Mouse (Mus musculus) intestine, embryonic 15.5 days (tissue): ENCODE data around the gene Il22ra1. TPM values are rescaled to one million over a fixed set of nuclear protein-coding genes. Genes with fewer than 3 reads are reported as not detected.
A peak's percentile ranks its signal among the peaks of the same experiment; 100 is the strongest.
"Not testable (repeated sequence)": the region's sequence is repeated elsewhere in the genome, so short reads cannot be mapped to it uniquely, and the experiment has no call there.

Experiments
- ATAC-seq: fragments of 200-750 bp; cut with Nextera tagmentation; 2 replicates; pipeline ENCODE4 v1.8.0; 2017; ENCODE audit warnings: moderate TSS enrichment, moderate library complexity
- H3K27ac ChIP-seq: fragments of 300-500 bp; sonication (generic); 2 replicates; pipeline ENCODE4 v1.5.1; 2015; ENCODE audit warnings: mild to moderate bottlenecking, inconsistent platforms
- H3K27me3 ChIP-seq: fragments of 300-500 bp; sonication (generic); replicated peaks from 2 replicates; pipeline ENCODE4 v1.6.1; 2015; ENCODE audit warnings: inconsistent platforms
- H3K36me3 ChIP-seq: fragments of 300-500 bp; sonication (generic); 2 replicates; pipeline ENCODE4 v1.6.1; 2015; ENCODE audit warnings: inconsistent platforms
- H3K4me1 ChIP-seq: fragments of 300-500 bp; sonication (generic); replicated peaks from 2 replicates; pipeline ENCODE4 v1.6.1; 2015; ENCODE audit warnings: inconsistent platforms
- H3K4me2 ChIP-seq: fragments of 300-500 bp; sonication (generic); replicated peaks from 2 replicates; pipeline ENCODE4 v1.6.1; 2015; ENCODE audit warnings: mild to moderate bottlenecking, inconsistent platforms
- H3K4me3 ChIP-seq: fragments of 300-500 bp; sonication (generic); replicated peaks from 2 replicates; pipeline ENCODE4 v1.5.1; 2015; ENCODE audit warnings: inconsistent platforms
- H3K9ac ChIP-seq: fragments of 300-500 bp; sonication (generic); 2 replicates; pipeline ENCODE4 v1.6.1; 2015; ENCODE audit warnings: inconsistent platforms
- H3K9me3 ChIP-seq: fragments of 300-500 bp; sonication (generic); 2 replicates; pipeline ENCODE4 v1.6.1; 2016; ENCODE audit warnings: inconsistent platforms
- WGBS: fragments of 180-500 bp; shearing (Covaris S2); methylation state at CpG from one replicate; pipeline ENCODE4 v1.1.7; 2015; 5-methylcytosine and 5-hydroxymethylcytosine counted together
- polyA plus RNA-seq: library from polyadenylated mRNA; unstranded; fragments of >200 nt; fragmentation: Nextera tagmentation; extraction: Ambion mirVana; gene quantifications from 2 replicates; pipeline ENCODE4 v1.2.1, GENCODE M21; 2015

Il22ra1 gene
- polyA plus RNA-seq, 1 experiment from 2014 or later = 4.7 TPM

DNA sequence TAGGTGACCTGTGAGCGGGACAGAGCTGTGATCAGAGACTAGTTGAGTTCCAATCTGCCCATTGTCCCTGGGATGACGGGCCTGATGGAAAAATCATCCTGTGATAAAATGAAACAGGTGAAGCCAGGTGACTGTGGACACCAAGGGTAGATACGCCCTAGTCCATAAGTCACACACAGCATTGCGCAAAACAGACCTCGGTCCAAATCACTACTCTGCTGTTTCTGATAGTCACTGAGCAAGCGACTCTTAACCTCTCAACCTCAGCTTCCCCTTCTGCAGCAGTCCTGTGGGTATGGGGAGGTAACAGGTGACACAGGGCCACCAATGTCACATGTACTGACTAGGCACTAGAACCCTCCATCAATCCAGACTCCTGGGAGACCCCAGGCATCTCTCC is 21.9 kb upstream of the Il22ra1 start:
- Histone ChIP-seq H3K36me3 (no peaks in the 10 kb centered on the region), H3K27me3 (no peaks in the 10 kb centered on the region), H3K4me2 (no peak overlapping the region), H3K9ac (no peak overlapping the region), H3K4me3 (no peak overlapping the region), H3K27ac (no peak overlapping the region), H3K4me1 (0 out of 2 replicates have a peak, but pooled peaks cover 3% of the 10 kb centered on the region), H3K9me3 (no peaks in the 10 kb centered on the region)
- WGBS = 83% methylated on average over 6 of the region's 6 CpGs
- peak; percentile 22; the same call in 1 of the 2 replicates for ATAC-seq

DNA sequence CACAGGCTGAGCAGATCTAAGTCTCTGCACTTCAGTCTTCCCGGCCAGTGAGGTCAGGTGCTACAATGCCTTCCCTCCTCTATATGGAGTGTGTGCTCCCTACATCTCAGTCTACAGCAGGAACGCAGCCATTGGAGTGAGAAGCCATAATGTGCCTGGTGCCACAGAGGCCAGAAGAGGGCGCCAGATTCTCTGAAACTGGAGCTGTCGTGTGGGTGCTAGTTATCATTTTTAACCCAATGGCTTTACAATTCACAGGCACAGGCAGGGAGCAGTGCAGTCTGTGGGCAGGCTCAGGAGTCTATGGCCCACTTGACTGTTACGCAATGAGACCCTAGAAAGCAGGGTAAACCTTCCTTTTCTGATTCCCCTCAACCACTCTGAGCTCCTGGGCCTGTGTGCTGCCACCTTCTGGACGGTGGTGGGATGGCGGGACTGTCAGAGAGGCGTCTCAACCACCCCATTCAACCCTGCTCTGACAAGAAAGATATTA is 18.9 kb upstream of the Il22ra1 start:
- Histone ChIP-seq H3K36me3 (no peaks in the 10 kb centered on the region), H3K27me3 (no peaks in the 10 kb centered on the region), H3K4me2 (peak overlapping the region; percentile 48), H3K4me3 (no peak overlapping the region), H3K4me1 (no peaks in the 10 kb centered on the region), H3K9me3 (no peaks in the 10 kb centered on the region), H3K9ac (no peak overlapping the region), H3K27ac (no peak overlapping the region)
- 5% methylated on average over 8 of the region's 8 CpGs for WGBS
- ATAC-seq = peak; percentile 72

DNA sequence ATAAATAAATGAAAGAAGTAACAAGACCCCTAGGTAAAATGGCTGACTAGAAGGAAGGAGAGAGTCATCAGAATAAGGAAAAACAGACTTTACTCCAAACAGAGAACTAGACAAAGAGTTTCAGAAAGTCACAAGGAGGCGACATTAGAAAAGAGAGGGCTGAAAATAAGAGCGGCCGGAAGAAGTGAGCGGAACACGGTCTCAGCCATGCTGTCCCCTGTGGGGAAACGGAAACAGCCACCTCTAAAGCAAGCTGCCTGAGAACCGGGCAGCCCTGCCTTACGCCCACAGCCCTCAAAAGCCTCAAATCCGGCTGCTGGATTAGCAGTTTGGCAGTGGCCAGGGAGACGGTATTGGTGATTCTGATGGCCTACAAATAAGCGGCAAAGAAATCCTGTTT is 18.4 kb upstream of the Il22ra1 start:
- Histone ChIP-seq H3K9me3 (no peaks in the 10 kb centered on the region), H3K4me3 (no peak overlapping the region), H3K4me1 (no peaks in the 10 kb centered on the region), H3K4me2 (no peak overlapping the region), H3K27ac (no peak overlapping the region), H3K27me3 (no peaks in the 10 kb centered on the region), H3K9ac (no peak overlapping the region), H3K36me3 (no peaks in the 10 kb centered on the region)
- ATAC-seq = no peak
- WGBS = 82% methylated on average over 11 of the region's 11 CpGs

DNA sequence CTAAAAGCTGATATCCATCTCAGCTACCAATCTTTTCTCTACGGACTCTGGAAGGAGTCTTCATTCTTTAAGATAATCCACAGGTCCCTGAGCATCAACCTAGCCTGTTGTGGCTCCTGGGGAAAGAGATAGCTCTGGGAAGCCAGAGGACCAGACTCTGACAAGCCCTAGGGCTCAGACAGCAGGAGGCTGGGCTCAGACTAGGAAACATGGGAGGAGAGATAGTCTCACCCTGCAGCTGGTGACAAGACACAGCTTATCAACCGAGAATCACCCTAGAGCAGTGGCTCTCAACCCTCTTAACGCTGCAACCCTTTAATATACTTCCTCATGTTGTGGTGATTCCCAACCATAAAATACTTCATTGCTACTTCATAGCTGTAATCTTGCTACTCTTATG is 17.6 kb upstream of the Il22ra1 start:
- Histone ChIP-seq H3K27me3 (no peaks in the 10 kb centered on the region), H3K9me3 (no peaks in the 10 kb centered on the region; the same call in 1 of the 2 replicates), H3K4me3 (no peak overlapping the region), H3K4me1 (no peaks in the 10 kb centered on the region), H3K4me2 (no peak overlapping the region), H3K9ac (no peak overlapping the region), H3K27ac (no peak overlapping the region), H3K36me3 (no peaks in the 10 kb centered on the region)
- no peak for ATAC-seq
- WGBS = 70% methylated on average over 3 of the region's 3 CpGs

DNA sequence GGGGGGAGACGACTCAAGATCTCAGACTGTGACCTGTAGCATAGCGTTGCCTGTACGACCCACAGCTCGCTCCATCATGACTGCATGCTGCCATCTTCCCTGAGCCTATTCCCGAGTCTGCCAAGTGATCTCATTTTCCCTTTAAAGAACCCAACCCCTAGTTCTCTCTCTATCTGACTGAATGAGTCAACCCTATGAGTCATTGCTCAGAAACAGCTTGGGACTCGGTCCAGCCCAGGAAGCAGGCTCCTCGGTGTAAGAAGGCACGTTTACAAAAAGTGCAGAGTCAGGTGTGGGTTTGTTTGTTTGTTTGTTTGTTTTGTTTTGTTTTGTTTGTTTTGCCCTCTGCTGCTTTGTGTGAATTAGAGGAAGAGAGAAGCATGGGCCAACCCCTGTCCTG is 13.2 kb upstream of the Il22ra1 start:
- no peaks in the 10 kb centered on the region for H3K4me1 ChIP-seq
- ATAC-seq = no peak
- no peak overlapping the region for H3K4me3 ChIP-seq
- no peak overlapping the region for H3K4me2 ChIP-seq
- H3K9me3 ChIP-seq = no peaks in the 10 kb centered on the region; the same call in 1 of the 2 replicates
- H3K27me3 ChIP-seq = no peaks in the 10 kb centered on the region
- 81% methylated on average over 8 of the region's 8 CpGs for WGBS
- H3K9ac ChIP-seq = no peak overlapping the region
- H3K27ac ChIP-seq = no peak overlapping the region
- no peaks in the 10 kb centered on the region for H3K36me3 ChIP-seq

DNA sequence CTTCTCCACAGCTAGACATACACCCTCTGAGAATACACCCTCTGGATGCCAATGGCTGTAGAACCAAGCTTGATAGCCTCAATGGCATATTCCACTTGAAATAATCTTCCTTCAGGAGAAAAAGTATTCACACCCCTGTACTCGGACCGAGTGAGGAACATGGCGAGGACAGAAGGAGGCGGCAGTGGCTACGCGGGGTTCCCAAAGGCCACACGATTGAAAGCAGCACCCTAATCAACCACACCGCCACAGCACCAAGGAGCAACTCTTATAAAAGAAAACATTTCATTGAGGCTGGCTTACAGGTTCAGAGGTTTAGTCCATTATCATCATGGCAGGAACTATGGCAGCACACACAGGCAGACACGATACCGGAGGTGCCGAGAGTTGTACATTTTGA is 11.5 kb upstream of the Il22ra1 start:
- not testable (repeated sequence) for H3K36me3 ChIP-seq, H3K4me3 ChIP-seq, ATAC-seq, H3K9ac ChIP-seq, H3K27ac ChIP-seq, H3K4me2 ChIP-seq, H3K9me3 ChIP-seq, H3K27me3 ChIP-seq, H3K4me1 ChIP-seq
- WGBS = 96% methylated on average over 11 of the region's 11 CpGs

DNA sequence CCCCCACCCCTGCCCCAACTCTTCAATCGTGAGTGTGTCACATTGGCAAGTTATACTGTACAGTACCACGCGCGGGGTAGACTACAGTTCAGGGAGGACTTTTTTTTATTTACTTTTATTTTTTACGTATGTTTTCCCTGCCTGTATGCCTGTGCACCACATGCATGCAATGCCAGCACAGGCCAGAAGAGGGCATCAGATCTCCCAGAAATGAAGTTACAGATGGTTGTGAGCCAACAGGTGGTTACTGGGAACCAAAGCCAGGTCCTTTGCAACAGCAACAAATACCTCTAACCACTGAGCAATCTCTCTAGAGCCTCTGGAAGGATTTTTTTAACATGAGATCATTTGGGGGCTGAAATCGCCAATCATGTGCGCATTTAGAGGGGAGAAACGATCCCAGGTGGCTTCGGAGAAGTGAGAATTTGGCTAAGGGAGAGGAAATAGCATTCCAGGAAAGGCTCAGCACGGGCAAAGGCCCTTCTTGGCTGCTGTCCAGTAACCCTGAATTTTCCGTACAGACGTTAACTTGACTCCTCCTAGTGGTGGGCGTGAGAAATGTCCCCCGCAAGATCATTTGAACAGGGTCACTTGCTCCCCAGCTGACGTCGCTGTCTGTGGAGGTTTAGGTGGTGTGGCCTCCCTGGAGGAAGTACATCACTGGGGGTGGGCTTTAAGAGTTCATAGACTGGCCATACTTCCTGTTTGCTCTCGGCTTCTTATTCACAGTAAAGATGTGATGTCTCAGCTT is 5.3 kb upstream of the Il22ra1 start:
- peaks cover 15% of the 10 kb centered on the region for H3K4me1 ChIP-seq
- 71% methylated on average over 17 of the region's 17 CpGs for whole genome bisulfite sequencing
- no peaks in the 10 kb centered on the region for H3K36me3 ChIP-seq
- no peaks in the 10 kb centered on the region for H3K9me3 ChIP-seq
- no peak overlapping the region for H3K9ac ChIP-seq
- ATAC-seq = no peak
- H3K27me3 ChIP-seq = no peaks in the 10 kb centered on the region
- no peak overlapping the region for H3K4me3 ChIP-seq
- H3K27ac ChIP-seq = no peak overlapping the region
- no peak overlapping the region for H3K4me2 ChIP-seq

DNA sequence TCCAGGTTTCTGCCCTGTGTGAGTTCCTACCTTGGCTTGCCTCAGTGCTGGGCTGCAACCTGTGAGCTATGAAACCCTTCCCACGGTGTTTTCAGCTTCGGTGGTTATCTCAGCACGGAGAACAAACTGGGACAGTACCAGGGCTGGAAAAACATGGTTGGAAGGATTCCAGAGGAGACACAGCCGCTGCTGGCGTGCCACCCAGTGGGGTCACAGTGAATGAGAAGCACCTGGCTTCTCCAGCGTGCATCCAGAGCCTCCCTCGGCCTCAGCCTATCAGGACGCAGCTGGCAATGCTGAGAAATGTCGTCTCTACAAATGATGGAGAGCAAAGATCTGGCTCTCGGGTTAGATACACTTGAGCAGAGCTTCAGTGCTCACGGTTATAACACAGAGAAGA is 1.6 kb upstream of the Il22ra1 start:
- no peak overlapping the region for H3K9ac ChIP-seq
- peaks cover 27% of the 10 kb centered on the region for H3K4me1 ChIP-seq
- ATAC-seq = no peak
- no peaks in the 10 kb centered on the region for H3K27me3 ChIP-seq
- no peak overlapping the region for H3K4me3 ChIP-seq
- H3K4me2 ChIP-seq = peak overlapping the region; percentile 58; the same call in 1 of the 2 replicates
- WGBS = 57% methylated on average over 11 of the region's 11 CpGs
- no peaks in the 10 kb centered on the region for H3K36me3 ChIP-seq
- peak overlapping the region; percentile 81 for H3K27ac ChIP-seq
- H3K9me3 ChIP-seq = no peaks in the 10 kb centered on the region

DNA sequence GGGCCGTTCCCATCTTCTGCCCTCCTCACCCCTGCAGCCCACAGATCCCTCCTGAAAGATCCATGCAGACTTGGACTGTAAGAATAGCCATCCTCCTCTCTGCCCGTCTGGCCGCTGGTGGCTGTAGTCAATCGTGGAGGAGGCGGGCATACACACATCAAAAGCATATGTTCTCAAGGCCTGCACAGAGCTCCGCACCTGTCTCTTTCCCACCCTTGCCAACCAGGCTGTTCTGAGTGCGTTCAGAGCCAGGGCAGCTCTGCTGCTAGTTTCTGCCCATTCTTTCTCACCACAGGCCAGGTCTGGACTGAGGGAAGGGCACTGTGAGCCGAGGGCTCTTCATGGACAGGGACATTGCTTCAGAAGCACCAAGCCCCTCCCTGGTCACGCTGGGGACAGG is 2.2 kb downstream of the Il22ra1 start:
- peak overlapping the region; percentile 81; the same call in 1 of the 2 replicates for H3K27ac ChIP-seq
- no peak for ATAC-seq
- peaks cover 27% of the 10 kb centered on the region for H3K4me1 ChIP-seq
- 72% methylated on average over 9 of the region's 9 CpGs for WGBS
- H3K9ac ChIP-seq = peak overlapping the region; percentile 5
- H3K4me3 ChIP-seq = peak overlapping the region; percentile 45
- H3K9me3 ChIP-seq = no peaks in the 10 kb centered on the region
- H3K4me2 ChIP-seq = peak overlapping the region; percentile 58
- no peaks in the 10 kb centered on the region for H3K27me3 ChIP-seq
- H3K36me3 ChIP-seq = peaks cover 8% of the 10 kb centered on the region; the same call in 1 of the 2 replicates

DNA sequence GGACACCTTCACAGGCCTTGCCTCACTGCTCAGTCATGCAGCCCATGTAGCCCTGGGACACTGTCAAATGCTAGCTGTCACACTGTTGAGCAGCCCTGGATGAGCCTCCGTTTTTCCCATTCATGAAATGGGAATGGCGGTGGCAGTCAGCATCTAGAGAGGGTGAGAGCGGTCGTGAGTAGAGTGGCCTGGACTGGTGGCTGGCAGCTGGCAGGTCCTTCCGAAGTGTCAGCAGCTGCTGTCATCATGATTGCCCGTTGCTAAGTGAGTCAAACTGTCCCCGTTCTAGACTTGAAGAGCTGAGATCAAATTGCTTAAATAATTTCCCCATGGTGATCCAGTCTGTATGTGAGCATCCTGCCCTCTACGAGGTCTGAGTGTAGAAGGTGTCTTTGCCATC is 3.0 kb downstream of the Il22ra1 start:
- 78% methylated on average over 8 of the region's 8 CpGs for WGBS
- no peaks in the 10 kb centered on the region for H3K27me3 ChIP-seq
- H3K9ac ChIP-seq = no peak overlapping the region
- H3K4me3 ChIP-seq = no peak overlapping the region
- peaks cover 27% of the 10 kb centered on the region for H3K4me1 ChIP-seq
- ATAC-seq = no peak
- peak overlapping the region; percentile 58; the same call in 1 of the 2 replicates for H3K4me2 ChIP-seq
- peaks cover 8% of the 10 kb centered on the region; the same call in 1 of the 2 replicates for H3K36me3 ChIP-seq
- no peaks in the 10 kb centered on the region for H3K9me3 ChIP-seq
- no peak overlapping the region for H3K27ac ChIP-seq

DNA sequence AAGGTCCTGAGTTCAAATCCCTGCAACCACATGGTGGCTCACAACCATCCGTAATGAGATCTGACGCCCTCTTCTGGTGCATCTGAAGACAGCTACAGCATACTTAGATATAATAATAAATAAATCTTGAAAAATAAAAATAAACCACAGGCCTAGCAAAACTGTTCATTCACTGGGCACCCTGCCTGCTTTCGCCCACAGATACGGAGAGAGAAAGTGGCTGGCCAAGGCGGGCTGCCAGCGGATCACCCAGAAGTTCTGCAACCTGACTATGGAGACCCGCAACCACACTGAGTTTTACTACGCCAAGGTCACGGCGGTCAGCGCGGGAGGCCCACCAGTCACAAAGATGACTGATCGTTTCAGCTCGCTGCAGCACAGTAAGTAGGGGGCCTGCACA is 5.9 kb downstream of the Il22ra1 start:
- Histone ChIP-seq H3K27me3 (no peaks in the 10 kb centered on the region), H3K36me3 (peaks cover 8% of the 10 kb centered on the region; the same call in 1 of the 2 replicates), H3K9me3 (no peaks in the 10 kb centered on the region), H3K4me2 (no peak overlapping the region), H3K9ac (no peak overlapping the region), H3K4me1 (peaks cover 14% of the 10 kb centered on the region; the same call in 1 of the 2 replicates), H3K27ac (no peak overlapping the region), H3K4me3 (no peak overlapping the region)
- no peak for ATAC-seq
- 96% methylated on average over 14 of the region's 14 CpGs for WGBS

DNA sequence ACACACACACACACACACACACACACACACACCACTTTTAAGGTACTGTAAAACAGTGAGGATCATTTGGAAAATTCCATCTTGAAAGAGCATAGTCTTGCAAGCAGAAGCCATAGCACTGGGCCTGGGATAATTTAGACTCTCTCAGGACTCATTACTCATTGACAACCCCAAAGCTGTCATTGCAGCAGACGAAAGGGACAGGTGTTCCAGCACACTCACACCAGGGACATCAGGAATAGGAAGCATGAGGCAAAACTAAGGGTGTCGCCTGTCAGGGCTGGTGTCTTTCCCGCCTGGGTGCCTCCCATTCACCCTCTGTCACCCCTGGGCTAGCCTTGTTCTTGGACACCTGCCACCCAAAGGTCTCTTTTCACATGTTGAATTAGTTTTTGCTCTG is 8.9 kb downstream of the Il22ra1 start:
- Histone ChIP-seq H3K4me1 (peaks cover 10% of the 10 kb centered on the region; the same call in 1 of the 2 replicates), H3K27ac (no peak overlapping the region), H3K9ac (no peak overlapping the region), H3K4me2 (no peak overlapping the region), H3K27me3 (no peaks in the 10 kb centered on the region), H3K9me3 (no peaks in the 10 kb centered on the region), H3K4me3 (no peak overlapping the region), H3K36me3 (peaks cover 8% of the 10 kb centered on the region; the same call in 1 of the 2 replicates)
- no peak for ATAC-seq
- WGBS = 64% methylated on average over 3 of the region's 3 CpGs

DNA sequence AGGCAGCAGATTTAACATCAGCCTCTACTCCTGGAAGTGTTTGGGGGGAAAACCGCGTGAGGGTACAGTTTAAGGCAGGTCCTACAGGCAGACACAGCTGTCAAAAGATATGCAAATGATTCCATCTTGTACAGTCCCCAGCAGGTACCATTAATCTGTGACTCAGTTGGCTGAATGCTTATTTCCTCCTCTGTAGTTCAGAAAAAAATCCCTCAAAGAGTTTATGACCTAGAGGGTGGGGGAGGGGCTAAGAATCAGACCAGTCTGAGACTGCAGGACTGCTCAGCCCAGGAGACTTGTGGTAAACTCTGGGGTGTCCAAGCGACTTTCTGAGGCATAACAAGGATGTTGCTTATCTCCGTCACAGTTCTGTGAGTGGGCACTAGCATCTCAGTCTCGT is 10.3 kb downstream of the Il22ra1 start:
- Histone ChIP-seq H3K27ac (peak overlapping the region; percentile 68), H3K4me1 (peaks cover 14% of the 10 kb centered on the region), H3K27me3 (no peaks in the 10 kb centered on the region), H3K4me2 (0 out of 2 replicates have a peak overlapping the region, but pooled peaks have one; percentile 1), H3K9me3 (no peaks in the 10 kb centered on the region), H3K4me3 (no peak overlapping the region), H3K36me3 (peaks cover 8% of the 10 kb centered on the region; the same call in 1 of the 2 replicates), H3K9ac (no peak overlapping the region)
- WGBS = 47% methylated on average over 5 of the region's 5 CpGs
- peak; percentile 40; the same call in 1 of the 2 replicates for ATAC-seq
